Mouse (Mus musculus) embryonic facial prominence, embryonic 12.5 days (tissue): ENCODE measurements around the gene Dhx32. TPM values are rescaled to one million over a fixed set of nuclear protein-coding genes. Genes with fewer than 3 reads are reported as not detected.

Source experiments
- ATAC-seq: fragments of 200-750 bp; cut with Nextera tagmentation; 2 replicates; pipeline ENCODE4 v1.8.0; 2017; ENCODE audit not compliant: insufficient number of reproducible peaks, insufficient read depth, low FRiP score, low TSS enrichment
- H3K27ac ChIP-seq: fragments of 300-500 bp; sonication (generic); 2 replicates; pipeline ENCODE4 v1.5.1; 2016; ENCODE audit warnings: mild to moderate bottlenecking
- H3K27me3 ChIP-seq: fragments of 300-500 bp; sonication (generic); 2 replicates; pipeline ENCODE4 v1.6.1; 2016; ENCODE audit warnings: mild to moderate bottlenecking, moderate library complexity
- H3K36me3 ChIP-seq: fragments of 300-500 bp; sonication (generic); 2 replicates; pipeline ENCODE4 v1.6.1; 2016; ENCODE audit warnings: mild to moderate bottlenecking
- H3K4me1 ChIP-seq: fragments of 300-500 bp; sonication (generic); 2 replicates; pipeline ENCODE4 v1.6.1; 2016
- H3K4me2 ChIP-seq: fragments of 300-500 bp; sonication (generic); replicated peaks from 2 replicates; pipeline ENCODE4 v1.6.1; 2016; ENCODE audit warnings: mild to moderate bottlenecking, moderate library complexity
- H3K4me3 ChIP-seq: fragments of 300-500 bp; sonication (generic); 2 replicates; pipeline ENCODE4 v1.5.1; 2016; ENCODE audit warnings: mild to moderate bottlenecking
- H3K9ac ChIP-seq: fragments of 300-500 bp; sonication (generic); 2 replicates; pipeline ENCODE4 v1.6.1; 2016; ENCODE audit warnings: mild to moderate bottlenecking, moderate library complexity
- H3K9me3 ChIP-seq: fragments of 300-500 bp; sonication (generic); 2 replicates; pipeline ENCODE4 v1.6.1; 2016; ENCODE audit warnings: mild to moderate bottlenecking, moderate library complexity
- WGBS: fragments of 180-500 bp; shearing (Covaris S2); methylation state at CpG from one replicate; pipeline ENCODE4 v1.1.7; 2016; 5-methylcytosine and 5-hydroxymethylcytosine counted together
- polyA plus RNA-seq: library from polyadenylated mRNA; unstranded; fragments of >200 nt; fragmentation: Nextera tagmentation; extraction: Ambion mirVana; gene quantifications from 2 replicates; pipeline ENCODE4 v1.2.1, GENCODE M21; 2016

Gene Dhx32
- polyA plus RNA-seq, 1 experiment from 2014 or later = 28.3 TPM

DNA sequence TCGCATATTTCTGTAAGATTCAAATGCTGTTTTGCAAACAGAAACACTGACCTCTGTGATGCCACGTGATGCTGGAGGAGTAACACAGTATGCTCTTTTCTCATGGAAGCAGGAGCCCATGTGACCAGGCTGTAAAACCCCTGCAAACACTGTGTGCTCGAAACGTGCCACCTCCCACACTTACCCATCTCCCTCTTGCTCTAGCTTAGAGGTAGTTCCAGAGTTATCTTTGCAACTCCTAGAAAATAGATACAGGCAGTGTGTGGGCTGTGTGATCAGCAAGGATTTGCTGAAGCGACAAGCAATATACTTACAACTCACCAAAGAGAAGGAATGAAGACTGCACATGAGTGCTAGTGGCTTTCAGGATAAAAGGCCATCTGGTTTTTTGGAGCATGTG lies 14.0 kb downstream of the Dhx32 start:
- no peaks in the 10 kb centered on the region for H3K27me3 ChIP-seq
- H3K27ac ChIP-seq = no peak overlapping the region
- WGBS = 75% methylated on average over 5 of the region's 5 CpGs
- H3K4me2 ChIP-seq = no peak overlapping the region
- H3K9ac ChIP-seq = no peak overlapping the region
- H3K4me1 ChIP-seq = no peaks in the 10 kb centered on the region
- ATAC-seq = no peak
- no peaks in the 10 kb centered on the region for H3K9me3 ChIP-seq
- no peaks in the 10 kb centered on the region for H3K36me3 ChIP-seq
- H3K4me3 ChIP-seq = no peak overlapping the region

DNA sequence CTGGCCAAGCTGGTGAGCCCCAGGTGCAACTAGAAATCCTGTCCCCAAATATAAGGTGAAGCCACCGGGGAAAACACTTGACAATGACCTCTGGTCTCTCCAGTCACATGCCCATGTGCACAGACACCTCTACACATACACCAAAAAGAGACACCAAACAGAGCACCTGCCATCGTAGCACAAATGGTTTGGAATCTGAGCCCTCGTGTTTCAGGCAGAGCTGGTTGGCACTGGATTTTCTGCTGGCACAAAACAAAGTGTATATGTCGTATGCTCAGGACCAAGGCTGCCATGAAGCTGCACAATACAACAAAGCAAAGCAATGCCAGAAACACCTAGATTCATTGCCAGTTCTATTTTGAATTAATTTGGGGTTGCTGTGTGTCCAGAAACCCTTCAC lies 14.5 kb downstream of the Dhx32 start:
- no peak overlapping the region for H3K4me2 ChIP-seq
- no peaks in the 10 kb centered on the region for H3K4me1 ChIP-seq
- H3K27me3 ChIP-seq = no peaks in the 10 kb centered on the region
- H3K36me3 ChIP-seq = no peaks in the 10 kb centered on the region
- no peak for ATAC-seq
- H3K27ac ChIP-seq = no peak overlapping the region
- WGBS = 79% methylated on average over 4 of the region's 4 CpGs
- H3K9ac ChIP-seq = no peak overlapping the region
- no peaks in the 10 kb centered on the region for H3K9me3 ChIP-seq
- H3K4me3 ChIP-seq = no peak overlapping the region

DNA sequence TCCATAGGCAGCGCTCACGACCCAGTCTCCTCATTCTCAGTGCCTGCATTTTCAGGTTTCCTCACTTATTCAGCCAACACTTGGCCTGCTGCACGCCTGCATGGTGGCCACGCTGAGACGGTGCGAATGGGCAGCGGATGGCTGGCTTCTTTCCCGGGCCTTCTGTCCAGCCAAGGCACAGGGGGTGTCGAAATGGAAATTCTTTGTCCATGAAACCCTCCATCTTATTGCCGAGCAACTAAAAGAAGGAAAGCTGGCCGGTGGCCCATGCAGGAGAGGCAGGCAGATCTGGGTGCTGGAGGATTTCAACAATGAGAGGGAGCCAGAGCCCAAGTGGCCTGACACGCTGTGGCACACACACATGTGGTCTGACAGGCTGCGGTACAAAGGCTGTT lies 16.7 kb downstream of the Dhx32 start:
- WGBS = 87% methylated on average over 13 of the region's 13 CpGs
- no peak overlapping the region for H3K9ac ChIP-seq
- H3K27ac ChIP-seq = no peak overlapping the region

DNA sequence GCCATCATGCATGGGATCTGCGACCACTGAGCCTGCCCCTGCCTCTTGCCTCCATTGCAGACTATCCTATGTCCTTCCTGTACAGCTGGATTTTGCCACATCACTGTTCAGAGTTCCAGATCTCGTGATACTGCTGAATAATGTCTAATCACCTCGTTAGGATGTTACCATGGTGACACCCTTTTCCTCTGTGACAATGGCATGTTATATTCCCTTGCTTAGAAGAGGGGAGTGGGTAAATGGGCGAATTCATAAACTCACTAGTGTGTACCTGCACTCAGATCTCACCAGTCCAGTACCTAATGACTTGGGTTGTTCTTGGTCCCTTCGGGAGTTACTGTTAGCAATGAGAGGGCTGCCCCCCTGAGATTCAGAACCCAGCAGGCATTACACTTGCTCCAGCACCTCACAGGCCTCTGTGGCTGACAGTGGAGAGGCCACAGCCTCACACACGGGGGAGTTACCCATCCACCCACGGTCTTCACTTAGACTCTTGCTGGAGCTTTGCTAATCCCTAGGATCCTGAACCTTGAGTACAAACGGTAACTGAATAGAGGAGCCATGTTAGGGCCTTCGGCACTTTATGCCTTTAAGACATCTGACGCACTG lies 17.2 kb downstream of the Dhx32 start:
- H3K9ac ChIP-seq = no peak overlapping the region
- 75% methylated on average over 10 of the region's 10 CpGs for WGBS

More for the DNA sequence above, 16.7 kb downstream of the Dhx32 start:
- no peak overlapping the region for H3K4me2 ChIP-seq
- no peak for ATAC-seq
- no peak overlapping the region for H3K4me3 ChIP-seq
- no peaks in the 10 kb centered on the region for H3K36me3 ChIP-seq
- no peaks in the 10 kb centered on the region for H3K4me1 ChIP-seq
- no peaks in the 10 kb centered on the region for H3K27me3 ChIP-seq
- H3K9me3 ChIP-seq = no peaks in the 10 kb centered on the region

DNA sequence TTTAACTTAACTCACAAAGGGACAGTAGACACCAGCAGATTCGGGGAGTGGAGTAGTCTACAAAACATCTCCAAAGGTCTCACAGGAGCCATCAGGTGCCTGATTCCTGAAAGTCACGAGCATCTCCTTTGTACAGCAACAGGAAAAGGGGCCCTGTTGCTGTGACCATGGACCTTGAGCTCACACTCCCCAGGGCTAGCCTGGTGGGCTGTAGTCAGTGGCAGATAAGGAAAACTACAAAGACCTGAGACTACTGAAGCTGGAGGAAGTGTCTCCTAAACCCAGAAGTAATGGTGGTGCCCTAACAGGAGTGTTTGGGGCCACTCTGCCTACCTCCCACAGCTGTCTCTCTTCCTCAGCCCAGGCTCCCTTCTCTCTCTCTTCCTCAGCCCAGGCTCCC lies 18.1 kb downstream of the Dhx32 start:
- peaks cover 3% of the 10 kb centered on the region; the same call in 1 of the 2 replicates for H3K4me1 ChIP-seq
- 77% methylated on average over 2 of the region's 2 CpGs for WGBS
- H3K9ac ChIP-seq = no peak overlapping the region
- H3K9me3 ChIP-seq = no peaks in the 10 kb centered on the region
- no peak for ATAC-seq
- H3K36me3 ChIP-seq = no peaks in the 10 kb centered on the region
- H3K27me3 ChIP-seq = no peaks in the 10 kb centered on the region
- H3K4me2 ChIP-seq = no peak overlapping the region
- H3K27ac ChIP-seq = no peak overlapping the region
- no peak overlapping the region for H3K4me3 ChIP-seq

More for the DNA sequence above, 17.2 kb downstream of the Dhx32 start:
- no peaks in the 10 kb centered on the region for H3K4me1 ChIP-seq
- H3K36me3 ChIP-seq = no peaks in the 10 kb centered on the region
- H3K4me3 ChIP-seq = no peak overlapping the region
- H3K27me3 ChIP-seq = no peaks in the 10 kb centered on the region
- H3K9me3 ChIP-seq = no peaks in the 10 kb centered on the region
- no peak for ATAC-seq
- no peak overlapping the region for H3K27ac ChIP-seq
- H3K4me2 ChIP-seq = no peak overlapping the region

DNA sequence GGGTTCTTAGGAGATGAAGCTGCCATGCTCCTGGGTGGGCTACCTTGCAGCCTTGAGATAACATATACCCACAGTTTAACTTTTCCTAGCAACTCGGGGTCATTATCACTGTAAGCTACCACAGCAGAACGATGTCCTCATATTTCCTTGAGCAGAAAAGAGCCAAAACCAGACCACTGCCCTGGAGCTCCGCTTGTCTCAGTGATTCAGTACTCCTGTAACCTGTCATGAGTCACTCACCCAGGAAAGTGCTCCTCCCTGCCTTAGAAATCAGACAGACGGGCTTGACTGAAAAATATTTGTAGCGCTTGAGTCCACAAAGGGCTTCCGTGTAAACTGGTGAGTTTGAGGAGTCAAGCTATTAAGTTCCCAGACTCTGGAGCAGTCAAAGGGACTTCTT lies 19.8 kb downstream of the Dhx32 start:
- no peaks in the 10 kb centered on the region for H3K9me3 ChIP-seq
- WGBS = 84% methylated on average over 6 of the region's 6 CpGs
- peaks cover 5% of the 10 kb centered on the region; the same call in 1 of the 2 replicates for H3K4me1 ChIP-seq
- no peaks in the 10 kb centered on the region for H3K36me3 ChIP-seq
- H3K4me3 ChIP-seq = no peak overlapping the region
- H3K4me2 ChIP-seq = no peak overlapping the region
- H3K27ac ChIP-seq = no peak overlapping the region
- ATAC-seq = no peak
- H3K27me3 ChIP-seq = no peaks in the 10 kb centered on the region
- no peak overlapping the region for H3K9ac ChIP-seq

DNA sequence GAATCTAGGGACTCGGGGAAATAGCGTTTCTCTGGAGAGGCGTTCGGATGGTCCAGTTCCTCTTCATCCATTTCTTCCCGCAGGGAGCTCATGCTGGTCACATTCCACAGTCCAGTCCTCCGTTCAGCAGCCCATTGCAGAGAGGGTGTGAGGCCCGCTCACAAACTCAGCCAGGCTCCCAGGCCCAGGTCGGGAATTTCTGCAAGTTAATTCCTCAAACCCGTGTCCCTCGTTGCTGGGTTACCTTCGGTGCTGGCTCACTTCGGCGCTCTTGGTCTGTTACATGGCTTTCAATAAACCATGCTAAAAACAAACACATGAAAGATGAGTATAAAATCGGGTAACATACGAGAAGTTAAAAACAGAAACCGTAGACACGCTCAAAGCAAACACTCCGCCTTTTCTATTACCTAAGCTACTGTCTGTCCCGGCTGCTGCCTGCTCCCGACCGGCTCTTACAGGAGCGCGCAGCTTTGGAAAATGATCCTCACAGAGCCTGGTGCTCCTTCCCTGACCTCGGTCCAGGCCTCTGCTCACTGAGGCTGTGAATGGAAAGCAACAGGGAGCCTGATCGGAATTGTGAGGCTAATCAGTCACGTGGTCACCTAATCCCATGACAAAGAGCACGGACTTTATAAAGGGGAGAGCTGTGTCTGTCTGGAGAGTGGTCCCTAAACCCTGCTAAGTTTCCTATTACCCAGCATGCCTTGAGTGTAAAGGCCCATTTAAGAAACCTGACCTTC lies 22.7 kb downstream of the Dhx32 start:
- H3K27me3 ChIP-seq = no peaks in the 10 kb centered on the region
- peaks cover 5% of the 10 kb centered on the region; the same call in 1 of the 2 replicates for H3K4me1 ChIP-seq
- peak; percentile 84 for ATAC-seq

DNA sequence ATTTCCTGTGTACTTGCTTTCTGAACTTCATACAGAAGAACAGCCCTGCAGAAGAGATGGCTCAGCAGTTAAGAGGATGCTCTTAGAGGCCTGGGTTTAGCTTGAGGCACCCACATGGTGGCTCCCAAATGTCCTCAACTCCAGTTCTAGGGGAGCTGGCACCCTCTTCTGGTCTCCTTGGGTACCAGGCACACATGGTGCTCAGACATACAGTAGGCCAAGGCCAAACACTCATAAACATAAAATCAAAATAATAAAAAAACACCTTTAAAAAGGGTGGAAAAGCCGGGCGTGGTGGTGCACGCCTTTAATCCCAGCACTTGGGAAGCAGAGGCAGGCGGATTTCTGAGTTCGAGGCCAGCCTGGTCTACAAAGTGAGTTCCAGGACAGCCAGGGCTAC lies 23.8 kb downstream of the Dhx32 start:
- Histone ChIP-seq H3K4me3 (no peak overlapping the region), H3K27me3 (no peaks in the 10 kb centered on the region), H3K27ac (no peak overlapping the region), H3K4me1 (peaks cover 5% of the 10 kb centered on the region; the same call in 1 of the 2 replicates), H3K4me2 (no peak overlapping the region), H3K36me3 (no peaks in the 10 kb centered on the region), H3K9ac (no peak overlapping the region), H3K9me3 (no peaks in the 10 kb centered on the region)
- 93% methylated on average over 5 of the region's 5 CpGs for WGBS
- no peak for ATAC-seq

More for the DNA sequence above, 22.7 kb downstream of the Dhx32 start:
- H3K9me3 ChIP-seq = no peaks in the 10 kb centered on the region
- H3K4me3 ChIP-seq = peak overlapping the region; percentile 18
- no peaks in the 10 kb centered on the region for H3K36me3 ChIP-seq
- H3K27ac ChIP-seq = peak overlapping the region; percentile 66
- WGBS = 4% methylated on average over 27 of the region's 27 CpGs
- peak overlapping the region; percentile 47 for H3K4me2 ChIP-seq
- H3K9ac ChIP-seq = peak overlapping the region; percentile 21; the same call in 1 of the 2 replicates

DNA sequence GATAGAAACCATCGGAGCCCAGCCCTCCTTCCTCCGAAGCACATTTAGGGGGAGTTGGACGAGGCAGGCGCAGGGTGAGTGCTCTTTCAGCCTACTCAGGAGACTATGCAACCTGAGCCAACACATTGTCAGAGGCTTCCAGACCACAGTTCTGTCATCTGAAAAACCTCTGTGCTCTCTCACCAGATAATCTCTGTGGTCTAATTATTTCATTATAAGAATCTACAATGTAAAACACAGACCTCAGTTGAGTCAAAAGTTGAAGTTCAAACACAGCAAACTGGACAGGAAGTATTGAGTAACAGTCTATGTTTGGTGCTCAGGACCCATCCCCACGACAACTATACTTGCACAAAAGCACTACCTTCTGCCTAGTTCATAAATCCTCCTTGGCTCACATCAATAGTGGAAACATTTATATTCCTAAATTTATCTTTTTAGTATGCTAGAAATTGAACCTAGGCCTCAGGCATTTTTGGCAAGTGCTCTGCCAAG lies 24.5 kb downstream of the Dhx32 start:
- ATAC-seq = no peak
- Histone ChIP-seq H3K36me3 (no peaks in the 10 kb centered on the region), H3K4me3 (no peak overlapping the region)

DNA sequence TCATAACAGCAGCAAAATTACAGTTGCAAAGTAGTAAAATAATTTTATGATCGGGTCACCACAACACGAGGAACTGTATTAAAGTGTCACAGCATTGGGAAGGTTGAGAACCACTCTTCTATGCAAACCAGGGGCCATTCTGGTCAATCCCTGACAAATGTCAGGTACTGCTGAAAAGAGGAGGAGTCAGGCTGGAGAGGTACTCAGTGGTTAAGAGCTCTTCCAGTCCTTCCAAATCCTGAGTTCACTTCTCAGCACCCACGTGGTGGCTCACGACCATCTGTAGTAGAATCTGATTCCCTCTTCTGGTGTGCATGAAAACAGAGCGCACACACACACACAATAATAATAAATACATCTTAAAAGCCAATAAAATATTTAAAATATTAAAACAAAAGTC lies 31.4 kb downstream of the Dhx32 start:
- WGBS = 79% methylated on average over 5 of the region's 5 CpGs
- Histone ChIP-seq H3K9me3 (no peaks in the 10 kb centered on the region), H3K4me1 (no peaks in the 10 kb centered on the region), H3K36me3 (0 out of 2 replicates have a peak, but pooled peaks cover 3% of the 10 kb centered on the region), H3K4me3 (no peak overlapping the region), H3K27ac (no peak overlapping the region), H3K9ac (no peak overlapping the region), H3K27me3 (no peaks in the 10 kb centered on the region), H3K4me2 (no peak overlapping the region)
- no peak for ATAC-seq

More for the DNA sequence above, 24.5 kb downstream of the Dhx32 start:
- H3K9me3 ChIP-seq = no peaks in the 10 kb centered on the region
- H3K9ac ChIP-seq = no peak overlapping the region
- H3K27me3 ChIP-seq = no peaks in the 10 kb centered on the region
- WGBS = 34% methylated on average over 5 of the region's 5 CpGs
- no peak overlapping the region for H3K4me2 ChIP-seq
- H3K4me1 ChIP-seq = peaks cover 5% of the 10 kb centered on the region; the same call in 1 of the 2 replicates
- no peak overlapping the region for H3K27ac ChIP-seq

DNA sequence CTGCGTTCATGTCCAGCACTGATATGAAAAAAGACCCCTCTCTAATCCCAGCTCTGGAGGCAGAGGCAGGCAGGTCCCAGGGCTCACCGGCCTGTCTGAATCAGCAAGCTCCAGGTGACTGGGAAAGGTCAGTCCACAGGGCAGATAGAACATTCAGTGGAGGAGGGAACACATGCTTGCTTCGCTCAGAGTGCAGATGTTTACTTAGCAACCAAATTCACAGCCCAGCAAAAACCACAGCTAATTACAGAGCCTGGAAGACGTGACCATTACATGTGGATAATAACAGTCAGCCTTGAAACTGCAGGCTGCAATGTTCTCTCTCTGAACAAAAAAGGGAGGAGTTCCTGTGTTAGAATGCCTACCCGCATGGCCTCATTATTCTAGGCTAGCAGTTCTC lies 31.9 kb downstream of the Dhx32 start:
- no peak overlapping the region for H3K4me3 ChIP-seq
- 66% methylated on average over 5 of the region's 5 CpGs for WGBS
- H3K27ac ChIP-seq = no peak overlapping the region
- no peaks in the 10 kb centered on the region for H3K9me3 ChIP-seq
- H3K9ac ChIP-seq = no peak overlapping the region
- no peak overlapping the region for H3K4me2 ChIP-seq
- no peaks in the 10 kb centered on the region for H3K27me3 ChIP-seq
- no peak for ATAC-seq
- H3K4me1 ChIP-seq = no peaks in the 10 kb centered on the region
- H3K36me3 ChIP-seq = 0 out of 2 replicates have a peak, but pooled peaks cover 3% of the 10 kb centered on the region

DNA sequence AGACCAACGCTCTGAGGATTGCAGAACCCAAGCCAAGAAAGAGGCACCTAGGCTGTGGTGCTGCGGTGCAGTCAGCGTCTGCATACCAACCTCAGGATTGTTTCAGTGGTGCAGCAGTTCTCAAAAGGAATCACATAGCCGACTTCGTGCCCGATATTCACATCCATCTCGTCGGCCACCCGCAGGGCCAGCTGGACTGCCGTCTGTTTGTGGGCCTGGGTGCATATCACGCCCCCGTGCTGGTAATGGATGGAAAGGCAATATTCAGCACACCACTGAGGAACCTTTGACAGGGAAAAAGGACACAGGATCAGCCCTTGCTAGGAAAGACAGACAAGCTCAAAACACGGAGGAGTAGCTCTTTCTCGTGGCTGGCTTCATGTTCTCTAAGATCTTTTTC lies 33.8 kb downstream of the Dhx32 start:
- ATAC-seq = no peak
- H3K9ac ChIP-seq = no peak overlapping the region
- H3K4me1 ChIP-seq = no peaks in the 10 kb centered on the region
- H3K36me3 ChIP-seq = 0 out of 2 replicates have a peak, but pooled peaks cover 3% of the 10 kb centered on the region
- WGBS = 87% methylated on average over 14 of the region's 14 CpGs
- no peaks in the 10 kb centered on the region for H3K9me3 ChIP-seq
- H3K27me3 ChIP-seq = no peaks in the 10 kb centered on the region
- H3K4me3 ChIP-seq = no peak overlapping the region
- H3K27ac ChIP-seq = no peak overlapping the region
- H3K4me2 ChIP-seq = no peak overlapping the region
